ENCODE assay signal across 8 mouse cellular contexts in genomic region chr5:122050017-122050831, GRCm38 (mm10). TPM values are rescaled to one million over a fixed set of nuclear protein-coding genes. Genes with fewer than 3 reads are reported as not detected.
DNase-seq lines count a peak whose midpoint lies in the region; ATAC-seq and TF ChIP-seq lines count a peak whose summit lies in the region.

Gene Cux2 (minus strand): TSS chr5:122050102.

- DNase-seq in Patski (ENCODE audit: low read depth, low spot score), result peak; percentile 7
- peak; percentile 83 for DNase-seq in cerebellum, adult 9-11 months
- DNase-seq in frontal cortex, postnatal 10 days (ENCODE audit: low spot score in 2 of 2), result peak; percentile 66 to 74
- DNase-seq in layer of hippocampus, postnatal 25 days (ENCODE audit: extremely low spot score in 1 of 2, low spot score in 1 of 2), result peak; percentile 45 to 71
- peak; percentile 62 for DNase-seq in lung, postnatal 0 days (ENCODE audit: low spot score)
- peak; percentile 61 for DNase-seq in ovary, postnatal 14 days (ENCODE audit: low spot score)
- peak; percentile 46 to 50 for DNase-seq in thymus, postnatal 36 days

- H3K9ac ChIP-seq in hindbrain, embryonic 12.5 days, result peak within 1 kb of the TSS; percentile 84
- peak within 1 kb of the TSS; percentile 23; the same call in 1 of the 2 replicates for H3K9ac ChIP-seq in lung, postnatal 0 days (replicated peaks; ENCODE audit: low read depth)

- H3K4me3 ChIP-seq in hindbrain, embryonic 12.5 days, result peak within 1 kb of the TSS; percentile 84
- peak within 1 kb of the TSS; percentile 72 for H3K4me3 ChIP-seq in lung, postnatal 0 days (ENCODE audit: low read depth, low read length)

- peaks cover 38% of the 10 kb centered on the region for H3K27me3 ChIP-seq in Patski
- peaks cover 10% of the 10 kb centered on the region; the same call in 1 of the 2 replicates for H3K27me3 ChIP-seq in hindbrain, embryonic 12.5 days
- peaks cover 28% of the 10 kb centered on the region for H3K27me3 ChIP-seq in lung, postnatal 0 days (replicated peaks; ENCODE audit: insufficient read depth, low read length)

- CTCF ChIA-PET in Patski (lab: Charles Lee), result interaction anchor here (1.5 kb wide), 1 partner anchor 9 kb away, joined by 5 read pairs; no protein-coding TSS in a partner anchor

- TF ChIP-seq CTCF in Patski (IDR thresholded peaks at IDR 0.05), result peak; percentile 100
- peak; percentile 68 for TF ChIP-seq CTCF in lung, postnatal 0 days (IDR thresholded peaks at IDR 0.05)

- POLR2A ChIA-PET in Patski (lab: Charles Lee), result interaction anchor here (0.6 kb wide), 1 partner anchor 15 kb away, joined by 5 read pairs; no protein-coding TSS in a partner anchor

- H3K27ac ChIP-seq in hindbrain, embryonic 12.5 days, result peak within 1 kb of the TSS; percentile 99
- H3K27ac ChIP-seq in lung, postnatal 0 days (ENCODE audit: low read length), result peak within 1 kb of the TSS; percentile 32; the same call in 1 of the 2 replicates

- H3K4me2 ChIP-seq in hindbrain, embryonic 12.5 days (replicated peaks), result peak within 1 kb of the TSS; percentile 82
- peak within 1 kb of the TSS; percentile 78 for H3K4me2 ChIP-seq in lung, postnatal 0 days (replicated peaks; ENCODE audit: low read depth, low read length)

- H3K9me3 ChIP-seq in hindbrain, embryonic 12.5 days (replicated peaks), result no peaks in the 10 kb centered on the region
- H3K9me3 ChIP-seq in lung, postnatal 0 days (ENCODE audit: low read length), result no peaks in the 10 kb centered on the region

- peak; percentile 48 for ATAC-seq in Patski
- ATAC-seq in hindbrain, embryonic 12.5 days (ENCODE audit: low FRiP score), result peak; percentile 67
- peak; percentile 89 for ATAC-seq in lung, postnatal 0 days

- in situ Hi-C loops in Patski (cut with MboI; ENCODE audit: low pct_unique_long_range_greater_than_20kb), result no loop called here

- WGBS in hindbrain, embryonic 12.5 days, result under 1% methylated on average over 81 of the region's 90 CpGs
- WGBS in lung, postnatal 0 days, result 1% methylated on average over 61 of the region's 90 CpGs

- H3K4me1 ChIP-seq in hindbrain, embryonic 12.5 days, result peaks cover 62% of the 10 kb centered on the region
- H3K4me1 ChIP-seq in lung, postnatal 0 days (ENCODE audit: insufficient read depth, low read depth, low read length), result peaks cover 4% of the 10 kb centered on the region; the same call in 1 of the 2 replicates

- TF ChIP-seq EP300 in lung, postnatal 0 days (IDR thresholded peaks at IDR 0.05), result no peak

- H3K36me3 ChIP-seq in hindbrain, embryonic 12.5 days, result no peaks in the 10 kb centered on the region
- no peaks in the 10 kb centered on the region for H3K36me3 ChIP-seq in lung, postnatal 0 days (ENCODE audit: insufficient read depth, low read length)

RNA-seq across cellular contexts. Expression of gene Cux2, which starts in this region (rescaled TPM):
- 1.6 TPM for polyA plus RNA-seq in Patski (2021)
- 25.7 and 27.0 TPM in 2 replicates for polyA plus RNA-seq in hindbrain, embryonic 12.5 days (2016; fragmentation: Nextera tagmentation; extraction: Ambion mirVana)
- 10 to 100 TPM; 32.9 to 36.7 TPM for total RNA-seq in layer of hippocampus, postnatal 25 days (2021)
- polyA plus RNA-seq in lung, postnatal 0 days (2015; fragmentation: Nextera tagmentation; extraction: Ambion mirVana), result 0.47 and 0.75 TPM in 2 replicates

Comparison
In these comparisons a context has a peak if more than half of its experiments do, and no peak if none do; other contexts are left out.
1. Peak in every context shown above with its lines: DNase-seq, ATAC-seq, H3K4me3 ChIP-seq and H3K27ac ChIP-seq.
2. RNA of gene Cux2 (polyA plus RNA-seq): 25.7 to 27.0 TPM in hindbrain, embryonic 12.5 days; 1.6 TPM in Patski (single experiment) and 0.47 to 0.75 TPM in lung, postnatal 0 days; every median in the first group is over 10 times any median in the second.
3. Peak in DNase-seq, ATAC-seq, H3K4me3 ChIP-seq, H3K27ac ChIP-seq, H3K9ac ChIP-seq and H3K4me2 ChIP-seq in lung, postnatal 0 days; RNA of the gene not detected or under 1 TPM.
4. DNase-seq: peak in every context shown above with its lines; median percentile 83 in cerebellum, adult 9-11 months; 70 in frontal cortex, postnatal 10 days; 62 in lung, postnatal 0 days; 61 in ovary, postnatal 14 days; 58 in layer of hippocampus, postnatal 25 days; 48 in thymus, postnatal 36 days; 7 in Patski.